Mouse (Mus musculus) megakaryocyte, embryonic 14.5 days (primary cell): ENCODE results near the gene Tacc2.

Experiments
- FLI1 ChIP-seq: IDR thresholded peaks from 2 replicates; pipeline ENCODE4 v1.6.1; 2012; ENCODE audit warnings: low read length, inconsistent platforms, mixed read lengths
- GATA1 ChIP-seq: IDR thresholded peaks from 3 replicates; pipeline ENCODE4 v1.6.1; 2012; ENCODE audit warnings: mixed read lengths, low read length, inconsistent platforms, borderline replicate concordance

- no peak for TF ChIP-seq GATA1
- TF ChIP-seq FLI1 = no peak
Observed at GRCm38 (mm10) chr7:130773914-130774630, 196.8 kb downstream of the Tacc2 start, which contains the start of gene Btbd16.
